Mouse (Mus musculus) spleen, adult 10 weeks (tissue): ENCODE results near the gene Dnajb12. TPM values are rescaled to one million over a fixed set of nuclear protein-coding genes. Genes with fewer than 3 reads are reported as not detected.

Experiments used
- polyA plus RNA-seq: library from polyadenylated mRNA; stranded (reverse); fragments of 350-450 nt; fragmentation: Illumina TruSeq; extraction: RNeasy Lipid Tissue Mini Kit (QIAGEN cat#74804); gene quantifications from one replicate; pipeline ENCODE4 v1.2.3, GENCODE M21; 2015; ENCODE audit warnings: low replicate concordance; ENCODE audit not compliant: insufficient read depth

Gene Dnajb12
- polyA plus RNA-seq = 13.1 TPM

GRCm38 (mm10) chr10:59879255-59880028, at the start of gene Dnajb12:
Gene Dnajb12, plus strand, starts transcription at chr10:59879556.

Other genes starting within 250 kb of the Dnajb12 start
- 42.1 TPM for gene Micu1, start 177.1 kb upstream of the Dnajb12 start, polyA plus RNA-seq
- gene Ddit4, start 72.3 kb downstream of the Dnajb12 start, polyA plus RNA-seq = 110 TPM
- gene Ascc1, start 123.2 kb downstream of the Dnajb12 start, polyA plus RNA-seq = 22.5 TPM
- gene Anapc16, start 123.6 kb downstream of the Dnajb12 start, polyA plus RNA-seq = 67.1 TPM
- gene Spock2, start 226.7 kb downstream of the Dnajb12 start, polyA plus RNA-seq = 1.7 TPM